Mouse (Mus musculus): Measurements from ENCODE around the gene Rheb.
A peak's percentile ranks its signal among the peaks of the same experiment; 100 is the strongest.
"Not testable (repeated sequence)": the region's sequence is repeated elsewhere in the genome, so short reads cannot be mapped to it uniquely, and the experiment has no call there.

Gene Rheb

DNA sequence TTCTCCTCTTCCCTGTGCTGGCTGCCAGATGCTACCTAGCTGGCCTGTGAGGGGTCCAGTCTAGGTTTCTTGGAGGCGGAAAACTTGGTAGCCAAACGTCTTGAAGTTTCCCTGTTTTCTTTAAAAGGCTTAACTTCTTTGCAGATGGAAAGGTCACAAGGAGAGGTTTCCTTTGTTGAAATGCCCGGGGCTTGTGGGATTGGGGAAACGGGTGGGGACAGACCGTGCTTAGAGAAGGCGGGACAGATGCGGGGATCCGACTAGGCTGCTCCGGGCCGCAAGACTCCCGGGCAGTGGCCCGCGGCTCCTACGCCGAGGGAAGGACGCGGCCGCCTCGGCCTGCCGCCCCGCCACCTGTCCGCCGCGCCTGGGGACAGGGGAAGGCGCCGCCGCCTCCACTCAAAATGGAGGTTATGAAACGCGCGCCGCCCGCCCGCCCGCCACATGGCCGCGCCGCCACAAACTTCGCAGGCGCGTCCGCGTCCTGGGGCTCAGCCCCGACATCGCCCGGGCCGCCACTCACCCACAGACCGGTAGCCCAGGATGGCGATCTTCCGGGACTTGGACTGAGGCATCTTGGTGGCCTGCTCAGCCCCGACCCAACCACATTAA, 656 bp downstream of the Rheb start:
- peak; percentile 65 for DNase-seq

GRCm38 (mm10) chr5:24840975-24841431, 1.4 kb downstream of the Rheb start:
- no peak for DNase-seq

DNA sequence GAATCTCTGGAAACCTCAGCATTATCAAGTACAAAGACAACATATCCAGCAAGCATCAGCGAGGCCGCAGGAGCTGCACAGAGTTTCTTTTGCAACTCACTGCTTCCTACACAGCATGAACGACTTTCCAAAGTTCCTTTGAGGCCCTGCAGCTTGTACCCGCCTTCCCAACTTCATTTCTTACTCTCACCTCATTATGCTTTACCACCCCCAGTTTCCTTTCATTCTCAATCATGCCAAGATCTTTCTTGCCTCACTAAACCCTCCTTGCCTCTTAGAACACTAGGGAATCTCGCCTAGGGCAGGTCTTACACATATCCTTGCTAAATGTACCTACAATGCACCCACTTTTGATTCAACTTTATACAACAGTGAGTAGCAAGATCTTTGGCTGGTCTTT, 7.9 kb downstream of the Rheb start:
- DNase-seq = no peak

DNA sequence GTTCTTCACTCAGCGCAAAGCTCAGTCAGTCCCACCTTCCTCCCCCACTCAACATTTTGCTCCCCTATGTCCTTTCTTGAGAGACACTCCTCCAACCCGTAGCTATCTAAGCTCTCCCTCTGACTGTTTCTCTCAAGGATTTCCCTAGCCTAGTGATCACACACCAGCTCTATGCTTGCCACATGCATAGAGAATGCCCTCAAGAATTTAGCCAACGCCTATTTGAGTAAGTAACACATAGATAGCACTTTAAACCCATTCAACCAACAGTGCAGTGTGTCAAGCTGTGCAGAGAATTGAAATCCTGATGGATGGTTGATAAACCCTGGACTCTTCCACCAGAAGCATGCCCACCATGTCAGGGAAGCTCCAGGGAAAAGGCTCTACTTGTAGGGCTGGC, 10.5 kb downstream of the Rheb start:
- no peak for DNase-seq

DNA sequence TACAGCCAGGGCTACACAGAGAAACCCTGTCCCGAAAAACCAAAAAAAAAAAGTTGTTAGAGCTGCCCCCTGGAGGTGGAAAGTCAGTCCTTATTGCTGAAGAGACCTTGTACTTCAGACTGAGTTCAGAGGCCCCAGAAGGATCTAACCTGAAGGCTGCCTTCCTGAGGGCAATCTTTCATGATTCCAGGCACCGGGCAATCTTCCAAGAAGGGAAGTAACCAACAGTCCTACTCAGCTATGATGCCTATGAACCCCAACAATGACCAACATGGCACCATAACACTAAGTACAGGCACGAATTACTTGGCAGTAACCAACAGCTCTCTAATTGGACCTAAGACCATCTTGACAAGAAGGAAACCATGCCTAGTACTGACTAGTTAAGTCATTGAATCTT, 14.0 kb downstream of the Rheb start:
- DNase-seq = no peak

- no peak for DNase-seq
Measured at GRCm38 (mm10) chr5:24827173-24827572, 15.3 kb downstream of the Rheb start.

- DNase-seq = no peak
Measured at GRCm38 (mm10) chr5:24826056-24826770, 16.2 kb downstream of the Rheb start.

DNA sequence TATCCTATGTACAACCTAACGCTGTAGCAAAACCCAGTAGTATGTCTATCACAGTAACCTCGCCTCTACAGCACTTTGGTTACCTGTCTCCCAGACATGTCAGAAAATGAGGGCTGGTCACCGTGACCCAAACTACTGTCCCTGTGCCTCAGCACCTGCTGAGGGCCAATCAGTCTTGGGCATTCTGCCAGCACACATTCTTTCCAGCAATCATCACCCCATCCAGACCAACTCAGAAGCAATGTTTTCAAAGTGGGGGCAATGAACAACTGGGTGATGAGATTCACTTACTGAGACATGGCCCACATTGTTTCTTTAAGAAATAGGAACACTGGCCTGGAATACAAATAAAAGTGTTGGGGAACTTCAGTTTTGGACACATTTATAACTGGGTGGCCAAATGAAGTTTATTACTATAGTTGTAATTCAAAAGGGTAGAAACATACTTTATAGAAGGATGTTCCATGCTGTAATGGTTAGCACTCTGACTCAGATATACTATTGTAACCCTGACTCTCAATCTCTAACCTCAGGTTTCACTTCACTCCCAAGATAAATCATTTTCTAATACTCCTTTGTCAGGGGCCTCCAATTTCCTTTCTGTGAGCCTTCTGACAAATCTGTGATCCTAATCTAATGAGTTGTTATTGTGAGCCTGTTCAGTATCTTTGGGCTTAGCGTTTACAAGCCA, 16.9 kb downstream of the Rheb start:
- DNase-seq = no peak

DNA sequence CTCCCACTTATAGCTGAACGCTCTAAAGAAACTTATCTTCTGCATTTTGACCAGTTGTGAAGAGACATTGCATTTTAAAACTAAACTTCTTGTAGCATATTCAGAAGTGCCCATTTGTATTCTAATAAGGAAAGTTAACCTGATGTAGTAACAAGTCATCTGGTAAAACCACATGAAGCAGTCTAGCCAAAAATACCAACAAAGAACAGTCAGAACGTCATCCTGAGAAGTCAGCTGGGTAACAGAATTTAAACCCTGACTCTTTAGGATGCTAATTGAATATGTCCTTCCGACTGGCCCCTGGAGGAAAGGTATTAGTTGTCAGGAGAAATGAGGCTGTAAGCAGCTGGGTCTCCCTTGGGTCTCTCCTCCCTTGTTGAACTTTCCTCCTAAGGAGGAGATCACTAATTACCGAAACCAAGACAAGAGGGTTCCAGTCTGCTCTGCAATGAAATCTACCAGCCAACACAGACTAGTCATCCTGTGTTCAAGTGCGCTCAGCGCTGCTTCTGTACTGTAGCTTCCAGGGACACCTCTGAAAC, 18.5 kb downstream of the Rheb start:
- DNase-seq = no peak

DNA sequence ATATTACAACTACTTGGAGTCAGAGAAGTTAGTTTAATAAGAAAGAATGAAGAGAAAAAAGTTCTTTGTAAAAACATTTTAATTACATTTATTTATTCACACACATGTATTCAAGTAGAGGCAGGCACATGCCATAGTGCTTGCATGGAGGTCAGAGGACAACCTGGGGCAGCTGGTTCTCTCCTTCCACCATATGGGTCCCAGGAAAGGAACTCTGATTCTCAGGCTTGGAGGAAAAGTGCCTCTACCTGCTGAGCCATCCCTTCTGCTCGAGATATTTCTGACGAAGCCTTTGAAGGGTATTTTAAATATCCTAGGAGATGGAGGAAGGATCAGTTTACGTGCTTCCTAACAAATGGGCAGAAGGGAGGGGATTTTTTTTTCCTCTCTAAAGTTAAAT, 19.6 kb downstream of the Rheb start:
- no peak for DNase-seq

DNA sequence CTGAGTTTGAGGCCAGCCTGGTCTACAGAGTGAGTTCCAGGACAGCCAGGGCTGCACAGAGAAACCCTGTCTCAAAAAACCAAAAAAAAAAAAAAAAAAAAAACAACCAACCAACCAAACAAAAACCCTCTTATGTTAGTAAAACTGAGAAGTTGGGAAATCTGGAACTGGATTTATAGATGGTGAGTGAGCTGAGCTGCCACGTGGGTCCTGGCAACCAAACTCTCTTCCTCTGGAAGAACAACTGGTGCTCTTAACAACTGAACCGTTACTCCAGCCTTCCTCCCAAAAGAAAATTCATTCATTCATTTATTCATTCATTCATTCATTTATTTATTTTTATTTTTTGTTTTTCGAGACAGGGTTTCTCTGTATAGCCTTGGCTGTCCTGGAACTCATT, 20.2 kb downstream of the Rheb start:
- DNase-seq = not testable (repeated sequence)

DNA sequence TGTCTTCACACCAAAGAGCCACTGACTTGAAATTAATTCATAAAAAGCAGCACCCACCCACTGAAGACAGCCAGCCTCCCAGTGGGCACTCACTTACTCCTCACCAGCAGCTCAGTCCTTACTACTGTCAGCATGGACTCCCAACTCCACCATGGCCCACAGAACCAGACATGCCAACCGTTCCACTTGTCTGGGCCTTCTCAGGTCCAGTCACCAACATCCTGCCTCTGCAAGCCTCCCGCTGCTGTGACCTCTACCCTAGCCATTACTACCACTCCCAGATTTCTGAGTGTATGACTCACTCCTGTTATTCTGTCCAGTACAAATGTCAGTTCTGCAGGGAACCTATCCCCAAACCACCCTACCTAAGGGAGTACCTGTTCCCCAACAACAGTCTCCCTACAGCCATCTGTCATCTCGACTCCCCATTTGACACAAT, 21.0 kb downstream of the Rheb start:
- no peak for DNase-seq

DNA sequence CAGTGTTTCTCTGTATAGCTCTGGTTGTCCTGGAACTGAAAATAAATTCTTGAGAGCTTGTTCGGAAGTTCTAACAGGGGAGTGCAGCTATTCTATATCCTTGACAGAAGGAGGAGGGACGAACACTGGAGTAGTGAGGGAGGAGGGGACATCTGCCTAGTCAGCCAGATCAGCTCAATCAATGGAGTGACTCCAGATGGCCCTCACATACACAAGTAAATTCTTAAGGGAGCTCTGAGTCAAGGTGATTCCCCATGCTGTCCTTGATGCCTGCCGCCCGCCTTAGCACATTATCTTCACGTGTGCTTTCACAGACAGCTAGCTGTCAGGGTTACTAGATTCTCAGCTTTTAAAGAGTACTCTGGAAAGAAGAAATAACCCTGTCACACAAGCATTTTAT, 21.8 kb downstream of the Rheb start:
- DNase-seq = no peak

- DNase-seq = no peak
Measured at GRCm38 (mm10) chr5:24817191-24817590, 25.2 kb downstream of the Rheb start.

- no peak for DNase-seq
Measured at GRCm38 (mm10) chr5:24813946-24814345, 28.5 kb downstream of the Rheb start.

- DNase-seq = no peak
Measured at GRCm38 (mm10) chr5:24813005-24813404, 29.4 kb downstream of the Rheb start.

GRCm38 (mm10) chr5:24805222-24805621, 37.2 kb downstream of the Rheb start:
- DNase-seq = no peak

GRCm38 (mm10) chr5:24804661-24805060, 37.8 kb downstream of the Rheb start:
- no peak for DNase-seq

GRCm38 (mm10) chr5:24801841-24802624, 40.4 kb downstream of the Rheb start:
- no peak for DNase-seq

DNA sequence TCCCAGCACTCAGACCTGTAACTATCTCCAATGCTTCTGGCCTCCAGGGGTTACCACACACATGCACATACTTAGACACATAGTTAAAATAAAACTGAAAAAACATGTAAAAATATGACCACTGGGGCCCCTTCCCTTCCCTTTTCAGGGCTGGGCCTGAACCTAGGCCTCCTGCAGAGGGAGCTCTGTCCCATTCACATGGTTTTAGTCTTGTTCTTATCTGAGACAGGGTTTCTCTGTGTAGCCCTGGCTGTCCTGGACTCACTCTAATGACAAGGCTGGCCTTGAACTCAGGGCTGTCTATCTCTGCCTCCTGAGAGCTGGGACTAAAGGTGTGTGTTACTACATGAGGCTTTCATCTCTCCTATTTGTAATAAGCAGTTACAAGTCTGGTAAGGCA, 42.0 kb downstream of the Rheb start:
- no peak for DNase-seq

DNA sequence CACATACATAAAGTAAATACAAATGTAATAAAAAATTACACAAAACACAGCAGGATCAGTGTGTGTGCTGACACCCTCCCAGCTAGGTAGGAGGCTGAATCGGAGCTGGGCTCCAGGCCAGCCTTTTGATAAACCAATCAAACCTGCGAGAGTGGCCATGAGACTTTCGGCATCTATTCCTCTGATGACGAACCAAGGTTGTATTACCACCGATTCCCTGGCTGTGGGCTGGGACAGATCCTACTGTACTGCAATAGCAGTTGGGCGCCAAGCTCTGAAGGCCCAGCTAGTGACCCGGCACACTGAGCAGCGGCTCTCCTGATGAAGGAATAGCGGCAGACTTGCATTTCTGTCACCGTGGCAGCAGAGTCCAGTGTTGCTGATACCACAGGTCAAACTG, 43.8 kb downstream of the Rheb start:
- no peak for DNase-seq

- no peak for DNase-seq
Measured at GRCm38 (mm10) chr5:24797858-24798257, 44.6 kb downstream of the Rheb start.

DNA sequence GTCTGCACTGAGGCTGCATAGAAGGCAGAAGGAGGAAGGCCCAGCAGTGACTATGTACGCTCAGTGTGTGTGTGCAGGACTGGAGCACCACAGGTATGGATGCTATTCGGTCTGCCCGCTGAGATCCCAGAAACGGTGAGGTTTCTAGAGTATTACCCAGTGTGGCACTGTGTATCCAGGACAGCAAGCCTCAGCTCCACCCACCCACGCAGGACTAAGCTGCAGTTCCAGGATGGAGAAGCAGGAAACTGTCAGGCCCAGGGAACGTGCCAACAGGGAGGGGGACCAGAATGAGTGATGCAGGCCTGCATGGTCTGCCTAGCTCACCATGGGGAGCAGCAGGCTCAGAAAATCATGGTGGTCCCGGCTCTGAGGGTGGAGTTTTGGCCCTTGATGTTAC, 49.5 kb downstream of the Rheb start:
- DNase-seq = no peak
